Mouse (Mus musculus) embryonic facial prominence, embryonic 14.5 days (tissue): ENCODE results near the gene BC055324. TPM values are rescaled to one million over a fixed set of nuclear protein-coding genes. Genes with fewer than 3 reads are reported as not detected.
A peak's percentile ranks its signal among the peaks of the same experiment; 100 is the strongest.

Experiments used
- ATAC-seq: fragments of 200-750 bp; cut with Nextera tagmentation; 2 replicates; pipeline ENCODE4 v1.8.0; 2017; ENCODE audit warnings: low read depth, moderate number of reproducible peaks, moderate TSS enrichment
- DNase-seq: peaks from one replicate; pipeline ENCODE4 v3.0.0-alpha.2; 2015; ENCODE audit warnings: low spot score
- H3K27ac ChIP-seq: fragments of 300-500 bp; sonication (generic); replicated peaks from 2 replicates; pipeline ENCODE4 v1.5.1; 2014; ENCODE audit warnings: low read depth, mild to moderate bottlenecking, low read length, moderate library complexity
- H3K27me3 ChIP-seq: fragments of 300-500 bp; sonication (generic); replicated peaks from 2 replicates; pipeline ENCODE4 v1.6.1; 2014; ENCODE audit warnings: low read length; ENCODE audit not compliant: control insufficient read depth, insufficient read depth
- H3K36me3 ChIP-seq: fragments of 300-500 bp; sonication (generic); 2 replicates; pipeline ENCODE4 v1.6.1; 2014; ENCODE audit warnings: low read length, mixed read lengths; ENCODE audit not compliant: control insufficient read depth, insufficient read depth
- H3K4me1 ChIP-seq: fragments of 300-500 bp; sonication (generic); 2 replicates; pipeline ENCODE4 v1.6.1; 2014; ENCODE audit warnings: antibody characterized with exemption, low read length; ENCODE audit not compliant: control insufficient read depth, insufficient read depth
- H3K4me2 ChIP-seq: fragments of 300-500 bp; sonication (generic); 2 replicates; pipeline ENCODE4 v1.6.1; 2014; ENCODE audit warnings: low read depth, mild to moderate bottlenecking, low read length, moderate library complexity, mixed read lengths
- H3K4me3 ChIP-seq: fragments of 300-500 bp; sonication (generic); 2 replicates; pipeline ENCODE4 v1.5.1; 2014; ENCODE audit warnings: low read depth, mild to moderate bottlenecking, low read length
- H3K9ac ChIP-seq: fragments of 300-500 bp; sonication (generic); 2 replicates; pipeline ENCODE4 v1.6.1; 2014; ENCODE audit warnings: low read depth, mild to moderate bottlenecking, low read length, moderate library complexity, mixed read lengths
- H3K9me3 ChIP-seq: fragments of 300-500 bp; sonication (generic); 2 replicates; pipeline ENCODE4 v1.6.1; 2016; ENCODE audit warnings: low read length; ENCODE audit not compliant: control insufficient read depth
- WGBS: fragments of 180-500 bp; shearing (Covaris S2); extraction: QIAGEN DNeasy Blood & Tissue Kit; methylation state at CpG from one replicate; pipeline ENCODE4 v1.1.7; 2014; 5-methylcytosine and 5-hydroxymethylcytosine counted together
- polyA plus RNA-seq: library from polyadenylated mRNA; unstranded; fragments of >200 nt; fragmentation: Nextera tagmentation; extraction: Ambion mirVana; gene quantifications from 2 replicates; pipeline ENCODE4 v1.2.1, GENCODE M21; 2014

BC055324 gene
- polyA plus RNA-seq, 1 experiment from 2014 or later, result 16.8 TPM

DNA sequence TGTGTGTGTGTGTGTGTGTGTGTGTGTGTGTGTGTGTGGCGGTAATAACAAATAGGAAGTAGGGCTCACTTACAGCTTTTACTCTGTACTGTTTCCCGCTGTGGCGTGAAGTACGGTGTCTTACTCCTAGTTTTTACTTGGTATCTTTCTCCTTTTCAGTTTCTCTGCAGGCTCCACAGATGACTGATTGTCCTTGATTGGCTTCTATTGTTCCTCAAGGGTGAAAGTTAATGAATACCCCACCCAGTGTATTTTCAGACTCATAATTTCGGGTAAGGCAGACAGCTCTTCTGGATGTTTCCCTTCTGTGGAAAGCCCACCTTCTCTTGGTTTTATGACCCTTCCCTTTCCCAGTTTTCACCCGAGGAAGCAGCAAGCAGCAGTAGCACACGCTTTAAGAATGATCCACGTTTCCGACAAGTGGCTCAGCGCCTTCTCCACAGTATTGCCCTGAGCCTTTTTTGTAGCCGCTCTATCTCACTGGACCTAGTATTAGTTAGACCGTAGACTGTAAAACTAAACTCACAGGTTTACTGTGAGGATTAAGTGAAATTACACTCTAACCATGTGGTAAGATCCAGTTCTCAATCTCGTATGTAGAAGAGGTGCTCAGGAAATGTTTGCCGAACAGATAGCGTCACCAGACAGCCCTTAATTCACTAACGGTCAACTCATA is 23.8 kb upstream of the BC055324 start:
- no peaks in the 10 kb centered on the region for H3K9me3 ChIP-seq
- ATAC-seq (no peak), DNase-seq (no peak)
- no peak overlapping the region for H3K4me2 ChIP-seq
- H3K9ac ChIP-seq, result no peak overlapping the region
- WGBS, result 82% methylated on average over 16 of the region's 16 CpGs
- no peaks in the 10 kb centered on the region for H3K27me3 ChIP-seq
- H3K36me3 ChIP-seq, result no peaks in the 10 kb centered on the region
- no peaks in the 10 kb centered on the region for H3K4me1 ChIP-seq
- no peak overlapping the region for H3K27ac ChIP-seq
- no peak overlapping the region for H3K4me3 ChIP-seq

GRCm38 (mm10) chr1:164014616-164015015 is 20.0 kb upstream of the BC055324 start:
- H3K9ac ChIP-seq, result no peak overlapping the region
- H3K36me3 ChIP-seq, result no peaks in the 10 kb centered on the region
- no peaks in the 10 kb centered on the region for H3K9me3 ChIP-seq
- no peak for ATAC-seq
- WGBS, result 43% methylated on average over 1 of the region's 1 CpGs
- H3K4me1 ChIP-seq, result no peaks in the 10 kb centered on the region
- H3K27me3 ChIP-seq, result no peaks in the 10 kb centered on the region
- H3K27ac ChIP-seq, result no peak overlapping the region
- no peak for DNase-seq
- H3K4me3 ChIP-seq, result no peak overlapping the region
- H3K4me2 ChIP-seq, result no peak overlapping the region

GRCm38 (mm10) chr1:164009235-164009634 is 14.6 kb upstream of the BC055324 start:
- no peaks in the 10 kb centered on the region for H3K27me3 ChIP-seq
- H3K4me3 ChIP-seq, result no peak overlapping the region
- no peaks in the 10 kb centered on the region for H3K36me3 ChIP-seq
- H3K27ac ChIP-seq, result no peak overlapping the region
- DNase-seq, result no peak
- H3K4me1 ChIP-seq, result no peaks in the 10 kb centered on the region
- no peak overlapping the region for H3K9ac ChIP-seq
- ATAC-seq, result no peak
- 49% methylated on average over 2 of the region's 2 CpGs for WGBS
- no peaks in the 10 kb centered on the region for H3K9me3 ChIP-seq
- H3K4me2 ChIP-seq, result no peak overlapping the region

DNA sequence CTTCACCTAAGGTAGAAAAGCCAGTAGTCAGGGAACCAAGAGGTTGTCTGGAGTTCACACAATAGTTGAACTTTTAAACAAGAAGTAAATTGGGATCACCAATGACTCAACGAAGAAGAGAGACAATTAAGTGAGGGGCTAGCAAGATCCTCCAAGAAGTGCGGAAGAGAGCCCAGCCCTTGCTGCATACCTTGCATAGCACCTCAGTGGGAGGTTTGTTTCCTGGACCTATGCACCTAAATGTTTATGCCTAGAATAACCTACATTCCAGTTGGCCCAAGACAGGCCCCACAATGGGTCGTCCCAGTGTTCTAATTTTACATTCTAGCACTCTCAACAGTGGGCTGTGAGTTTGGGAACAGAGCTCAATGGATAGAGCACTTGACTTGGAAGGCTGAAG is 9.7 kb upstream of the BC055324 start:
- H3K4me3 ChIP-seq, result no peak overlapping the region
- no peaks in the 10 kb centered on the region for H3K4me1 ChIP-seq
- no peaks in the 10 kb centered on the region for H3K27me3 ChIP-seq
- no peak for ATAC-seq
- H3K9ac ChIP-seq, result no peak overlapping the region
- 74% methylated on average over 3 of the region's 3 CpGs for WGBS
- no peaks in the 10 kb centered on the region for H3K9me3 ChIP-seq
- no peak overlapping the region for H3K4me2 ChIP-seq
- DNase-seq, result no peak
- no peak overlapping the region for H3K27ac ChIP-seq
- H3K36me3 ChIP-seq, result no peaks in the 10 kb centered on the region

DNA sequence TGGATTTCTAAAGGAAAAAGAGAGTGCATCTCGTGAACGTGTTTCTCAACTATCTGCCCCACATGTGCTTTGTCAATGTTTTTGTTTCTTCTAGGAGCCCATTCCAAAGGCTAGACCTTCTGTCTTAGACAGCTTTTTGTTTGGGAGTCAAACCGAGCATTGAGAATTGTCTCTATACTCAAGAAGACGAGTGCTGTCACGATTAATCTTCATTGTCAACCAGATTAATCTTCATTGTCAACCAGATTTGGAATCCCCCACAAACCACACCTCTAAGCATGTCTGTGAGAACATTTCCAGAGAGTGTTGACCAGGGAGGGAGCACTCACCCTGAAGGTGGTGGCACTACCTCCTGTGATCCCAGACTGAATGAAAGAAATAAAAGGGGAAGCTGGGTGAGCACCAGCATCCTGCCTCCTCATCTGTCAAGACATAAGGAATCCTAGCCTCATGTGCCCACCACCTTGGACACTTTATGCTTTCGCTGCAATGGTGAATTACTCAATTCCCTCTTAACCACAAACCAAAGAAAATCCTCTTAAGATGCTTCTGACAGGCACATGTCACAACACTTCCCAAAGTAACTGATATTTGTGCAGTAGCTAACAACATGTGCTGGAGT is 7.3 kb upstream of the BC055324 start:
- WGBS, result 65% methylated on average over 6 of the region's 6 CpGs
- Histone ChIP-seq H3K4me1 (no peaks in the 10 kb centered on the region), H3K4me2 (no peak overlapping the region), H3K4me3 (no peak overlapping the region), H3K36me3 (no peaks in the 10 kb centered on the region), H3K27ac (no peak overlapping the region), H3K27me3 (no peaks in the 10 kb centered on the region), H3K9me3 (no peaks in the 10 kb centered on the region), H3K9ac (no peak overlapping the region)
- ATAC-seq (no peak), DNase-seq (no peak)

DNA sequence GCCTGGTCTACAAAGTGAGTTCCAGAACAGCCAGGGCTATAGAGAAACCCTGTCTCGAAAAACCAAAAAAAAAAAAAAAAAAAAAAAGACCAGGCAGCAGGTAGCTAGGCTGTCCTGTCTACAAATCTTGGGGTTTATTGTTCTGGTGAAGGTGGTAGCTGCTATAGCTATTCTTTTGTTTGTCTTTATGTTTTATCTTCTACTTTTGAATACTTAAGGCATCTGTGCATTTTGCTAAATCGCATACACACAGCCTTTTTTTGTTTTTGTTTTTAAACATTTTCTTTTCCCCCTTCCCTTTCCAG is 965 bp upstream of the BC055324 start:
- peak overlapping the region; percentile 68 for H3K4me3 ChIP-seq
- no peak for DNase-seq
- peak overlapping the region; percentile 84; the same call in 1 of the 2 replicates for H3K9ac ChIP-seq
- WGBS, result 75% methylated on average over 2 of the region's 2 CpGs
- H3K9me3 ChIP-seq, result no peaks in the 10 kb centered on the region
- H3K27ac ChIP-seq, result no peak overlapping the region
- no peaks in the 10 kb centered on the region for H3K27me3 ChIP-seq
- peak overlapping the region; percentile 85 for H3K4me2 ChIP-seq
- H3K36me3 ChIP-seq, result no peaks in the 10 kb centered on the region
- H3K4me1 ChIP-seq, result peaks cover 8% of the 10 kb centered on the region; the same call in 1 of the 2 replicates
- no peak for ATAC-seq

- H3K27me3 ChIP-seq, result no peaks in the 10 kb centered on the region
- WGBS, result 1% methylated on average over 32 of the region's 38 CpGs
- peak overlapping the region; percentile 85 for H3K4me2 ChIP-seq
- peak overlapping the region; percentile 84 for H3K9ac ChIP-seq
- no peaks in the 10 kb centered on the region for H3K36me3 ChIP-seq
- H3K27ac ChIP-seq, result peak overlapping the region; percentile 85; the same call in 1 of the 2 replicates
- DNase-seq, result no peak
- peak overlapping the region; percentile 68 for H3K4me3 ChIP-seq
- H3K9me3 ChIP-seq, result no peaks in the 10 kb centered on the region
- peaks cover 8% of the 10 kb centered on the region; the same call in 1 of the 2 replicates for H3K4me1 ChIP-seq
- peak; percentile 62 for ATAC-seq
Observed at GRCm38 (mm10) chr1:163994173-163994720, 349 bp downstream of the BC055324 start.

DNA sequence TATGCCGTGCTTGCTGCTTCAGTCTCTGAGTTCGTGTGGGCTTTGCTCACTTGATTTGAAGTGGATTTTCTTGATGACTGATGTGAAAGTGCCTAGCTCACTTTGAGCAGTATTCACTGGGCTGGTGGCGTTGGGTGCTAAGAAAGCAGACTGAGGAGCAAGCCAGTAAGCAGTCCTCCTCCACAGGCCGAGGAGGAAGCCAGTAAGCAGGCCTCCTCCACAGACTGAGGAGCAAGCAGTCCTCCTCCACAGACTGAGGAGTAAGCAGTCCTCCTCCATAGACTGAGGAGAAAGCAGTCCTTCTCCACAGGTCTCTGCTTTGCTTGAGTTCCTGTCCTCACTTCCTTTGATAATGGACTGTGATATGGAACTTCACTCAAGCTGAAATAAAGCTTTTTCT is 2.2 kb downstream of the BC055324 start:
- Histone ChIP-seq H3K36me3 (peaks cover 5% of the 10 kb centered on the region; the same call in 1 of the 2 replicates), H3K27me3 (no peaks in the 10 kb centered on the region), H3K9me3 (no peaks in the 10 kb centered on the region), H3K4me3 (no peak overlapping the region), H3K4me2 (no peak overlapping the region), H3K4me1 (peaks cover 8% of the 10 kb centered on the region; the same call in 1 of the 2 replicates), H3K9ac (no peak overlapping the region), H3K27ac (no peak overlapping the region)
- WGBS, result 84% methylated on average over 4 of the region's 4 CpGs
- ATAC-seq (no peak), DNase-seq (no peak)

GRCm38 (mm10) chr1:163976515-163976914 is 18.1 kb downstream of the BC055324 start:
- DNase-seq, result no peak
- no peak overlapping the region for H3K4me2 ChIP-seq

More at GRCm38 (mm10) chr1:163976515-163976914, 18.1 kb downstream of the BC055324 start:
- ATAC-seq, result no peak
- Histone ChIP-seq H3K9me3 (no peaks in the 10 kb centered on the region), H3K27me3 (no peaks in the 10 kb centered on the region), H3K4me3 (no peak overlapping the region), H3K4me1 (no peaks in the 10 kb centered on the region), H3K36me3 (peaks cover 30% of the 10 kb centered on the region), H3K27ac (no peak overlapping the region), H3K9ac (no peak overlapping the region)
- 96% methylated on average over 1 of the region's 1 CpGs for WGBS
